8 mouse cellular contexts compared by ENCODE assay signal in genomic region chr3:152266036-152266421, GRCm38 (mm10). TPM values are rescaled to one million over a fixed set of nuclear protein-coding genes. Genes with fewer than 3 reads are reported as not detected.
DNase-seq lines count a peak whose midpoint lies in the region; ATAC-seq and TF ChIP-seq lines count a peak whose summit lies in the region.

Gene Nexn (minus strand): TSS chr3:152266350.

- no peak for ATAC-seq in limb, embryonic 11.5 days (ENCODE audit: insufficient number of reproducible peaks, low FRiP score, low TSS enrichment, low read depth)
- no peak; the same call in 1 of the 2 replicates for ATAC-seq in stomach, embryonic 14.5 days (ENCODE audit: insufficient number of reproducible peaks, insufficient read depth, low FRiP score, low read depth)
- ATAC-seq in monocyte, adult 5-6 weeks (replicated peaks; ENCODE audit: insufficient number of reproducible peaks, low FRiP score, low TSS enrichment, poor library complexity, severe bottlenecking), result no peak

- TF ChIP-seq CTCF in testis, adult 2 months (IDR thresholded peaks at IDR 0.05; ENCODE audit: control insufficient read depth, insufficient read depth, insufficient replicate concordance, low read depth, low read length), result no peak

- H3K36me3 ChIP-seq in testis, adult 2 months (ENCODE audit: control insufficient read depth, insufficient read depth, low read length), result no peaks in the 10 kb centered on the region
- H3K36me3 ChIP-seq in limb, embryonic 11.5 days (ENCODE audit: control insufficient read depth, insufficient read depth, low read length), result no peaks in the 10 kb centered on the region
- no peaks in the 10 kb centered on the region for H3K36me3 ChIP-seq in stomach, embryonic 14.5 days (ENCODE audit: control insufficient read depth, insufficient read depth, low read length)

- H3K27ac ChIP-seq in testis, adult 2 months (ENCODE audit: control insufficient read depth, insufficient read depth, low read depth, low read length), result peak within 1 kb of the TSS; percentile 74
- H3K27ac ChIP-seq in limb, embryonic 11.5 days (replicated peaks; ENCODE audit: low read depth, low read length), result peak within 1 kb of the TSS; percentile 0
- peak within 1 kb of the TSS; percentile 83 for H3K27ac ChIP-seq in stomach, embryonic 14.5 days (ENCODE audit: low read length)

- no peak for DNase-seq in testis, postnatal 10 days (ENCODE audit: low spot score)
- no peak for DNase-seq in gastrocnemius, postnatal 36 days
- DNase-seq in limb, embryonic 11.5 days (ENCODE audit: low spot score), result no peak
- DNase-seq in layer of hippocampus, adult 18-20 months (ENCODE audit: low spot score in 2 of 2), result no peak
- no peak for DNase-seq in spleen, postnatal 36 days (ENCODE audit: low spot score in 2 of 2)

- no peaks in the 10 kb centered on the region for H3K27me3 ChIP-seq in testis, adult 2 months (ENCODE audit: control insufficient read depth, insufficient read depth, low read length)
- H3K27me3 ChIP-seq in limb, embryonic 11.5 days (ENCODE audit: control insufficient read depth, insufficient read depth, low read length), result peaks cover 6% of the 10 kb centered on the region; the same call in 1 of the 2 replicates
- no peaks in the 10 kb centered on the region for H3K27me3 ChIP-seq in stomach, embryonic 14.5 days (ENCODE audit: control insufficient read depth, insufficient read depth, low read length)

- H3K4me2 ChIP-seq in limb, embryonic 11.5 days (ENCODE audit: low read depth, severe bottlenecking), result peak within 1 kb of the TSS; percentile 95
- H3K4me2 ChIP-seq in stomach, embryonic 14.5 days (replicated peaks; ENCODE audit: low read depth, low read length), result peak within 1 kb of the TSS; percentile 91

- H3K9me3 ChIP-seq in limb, embryonic 11.5 days (ENCODE audit: control insufficient read depth, low read length), result no peaks in the 10 kb centered on the region
- H3K9me3 ChIP-seq in stomach, embryonic 14.5 days (ENCODE audit: control insufficient read depth, low read depth, low read length), result no peaks in the 10 kb centered on the region

- intact Hi-C loops in gastrocnemius, postnatal 36 days (cut with DNase I), result loop anchor here (2.0 kb wide), 1 partner anchor 17 kb away; no protein-coding TSS in a partner anchor

- peak within 1 kb of the TSS; percentile 72 for H3K9ac ChIP-seq in limb, embryonic 11.5 days (ENCODE audit: low read length)
- peak within 1 kb of the TSS; percentile 63 for H3K9ac ChIP-seq in stomach, embryonic 14.5 days (replicated peaks; ENCODE audit: low read depth, low read length)

- 6% methylated on average over 13 of the region's 13 CpGs for WGBS in limb, embryonic 11.5 days
- 3% methylated on average over 13 of the region's 13 CpGs for WGBS in stomach, embryonic 14.5 days

- TF ChIP-seq POLR2A in testis, adult 2 months (IDR thresholded peaks at IDR 0.05; ENCODE audit: control insufficient read depth, low read depth, low read length), result no peak

- H3K4me1 ChIP-seq in testis, adult 2 months (ENCODE audit: control insufficient read depth, insufficient read depth, low read length), result peaks cover 16% of the 10 kb centered on the region
- 0 out of 2 replicates have a peak, but pooled peaks cover 6% of the 10 kb centered on the region for H3K4me1 ChIP-seq in limb, embryonic 11.5 days (ENCODE audit: control insufficient read depth, insufficient read depth, low read length)
- peaks cover 13% of the 10 kb centered on the region; the same call in 1 of the 2 replicates for H3K4me1 ChIP-seq in stomach, embryonic 14.5 days (ENCODE audit: control insufficient read depth, insufficient read depth, low read length)

- H3K4me3 ChIP-seq in testis, adult 2 months (ENCODE audit: control insufficient read depth, low read depth, low read length), result peak within 1 kb of the TSS; percentile 88
- H3K4me3 ChIP-seq in limb, embryonic 11.5 days (ENCODE audit: low read depth, low read length), result peak within 1 kb of the TSS; percentile 41
- H3K4me3 ChIP-seq in stomach, embryonic 14.5 days (ENCODE audit: low read depth, low read length), result peak within 1 kb of the TSS; percentile 57

RNA-seq across cellular contexts. Expression of gene Nexn, which starts in this region (rescaled TPM):
- polyA plus RNA-seq in testis, adult 2 months (2012; rRNA removed), result 0.65 and 0.81 TPM in 2 replicates
- 100 to 1,000 TPM; 345 to 363 TPM for total RNA-seq in gastrocnemius, postnatal 36 days (2021)
- polyA plus RNA-seq in limb, embryonic 11.5 days (2014; fragmentation: Nextera tagmentation; extraction: Ambion mirVana), result 8.7 and 9.1 TPM in 2 replicates
- polyA plus RNA-seq in stomach, embryonic 14.5 days (2014; fragmentation: Nextera tagmentation; extraction: Ambion mirVana), result 35.3 and 47.8 TPM in 2 replicates
- not detected in 3 replicates for total RNA-seq in monocyte, adult 5-6 weeks (2017)
- 1 to 10 TPM; 1.3 to 1.7 TPM for total RNA-seq in layer of hippocampus, adult 18-20 months (2021)

Comparison
In these comparisons a context has a peak if more than half of its experiments do, and no peak if none do; other contexts are left out.
1. RNA of gene Nexn (total RNA-seq): 345 to 363 TPM in gastrocnemius, postnatal 36 days; 1.3 to 1.7 TPM in layer of hippocampus, adult 18-20 months and not detected in monocyte, adult 5-6 weeks; every median in the first group is over 100 times any median in the second.
2. H3K27ac ChIP-seq: peak in every context shown above with its lines; median percentile 83 in stomach, embryonic 14.5 days; 74 in testis, adult 2 months; 0 in limb, embryonic 11.5 days.
3. Peak in every context shown above with its lines, with median percentiles within 50 percentile points of each other: H3K4me3 ChIP-seq.